Mouse (Mus musculus): ENCODE measurements at regions not wholly inside any gene's neighbourhood (a gene's known extent, or its start where the extent isn't known, plus 50 kb on each side); places are given as distances from the start of the nearest gene placed in this dataset.

DNA sequence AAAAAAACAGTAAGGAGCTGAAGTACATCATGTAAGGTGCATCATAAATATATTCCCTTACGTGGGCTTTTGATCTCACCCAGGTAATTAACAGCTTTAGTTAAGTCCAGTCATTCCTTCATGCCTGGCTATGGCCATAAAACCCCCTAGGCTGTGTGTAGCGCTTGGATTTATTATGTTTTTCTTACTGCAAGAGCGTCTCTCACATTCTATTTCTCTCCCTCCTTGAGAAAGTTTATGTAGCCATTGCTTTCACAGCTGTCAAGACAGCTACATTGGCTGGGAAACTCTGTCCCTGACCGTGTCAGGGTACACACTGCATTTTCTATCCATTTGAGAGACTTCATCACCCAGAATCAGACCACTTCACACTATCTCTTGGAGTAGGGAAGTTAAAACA lies 394.3 kb upstream of the Clint1 start:
- TF ChIP-seq POLR2A (IDR thresholded peaks at IDR 0.05; ENCODE audit: control insufficient read depth, extremely low read depth, insufficient read depth, low read length, poor library complexity) (no peak), CTCF (IDR thresholded peaks at IDR 0.05; ENCODE audit: borderline replicate concordance, control insufficient read depth, extremely low read depth, insufficient read depth, low read length, poor library complexity) (no peak)

Measured in thymus, adult 2 months (tissue).